Mouse (Mus musculus): ENCODE measurements around the gene Hoxb13.
A peak's percentile ranks its signal among the peaks of the same experiment; 100 is the strongest.

The Hoxb13 gene

DNA sequence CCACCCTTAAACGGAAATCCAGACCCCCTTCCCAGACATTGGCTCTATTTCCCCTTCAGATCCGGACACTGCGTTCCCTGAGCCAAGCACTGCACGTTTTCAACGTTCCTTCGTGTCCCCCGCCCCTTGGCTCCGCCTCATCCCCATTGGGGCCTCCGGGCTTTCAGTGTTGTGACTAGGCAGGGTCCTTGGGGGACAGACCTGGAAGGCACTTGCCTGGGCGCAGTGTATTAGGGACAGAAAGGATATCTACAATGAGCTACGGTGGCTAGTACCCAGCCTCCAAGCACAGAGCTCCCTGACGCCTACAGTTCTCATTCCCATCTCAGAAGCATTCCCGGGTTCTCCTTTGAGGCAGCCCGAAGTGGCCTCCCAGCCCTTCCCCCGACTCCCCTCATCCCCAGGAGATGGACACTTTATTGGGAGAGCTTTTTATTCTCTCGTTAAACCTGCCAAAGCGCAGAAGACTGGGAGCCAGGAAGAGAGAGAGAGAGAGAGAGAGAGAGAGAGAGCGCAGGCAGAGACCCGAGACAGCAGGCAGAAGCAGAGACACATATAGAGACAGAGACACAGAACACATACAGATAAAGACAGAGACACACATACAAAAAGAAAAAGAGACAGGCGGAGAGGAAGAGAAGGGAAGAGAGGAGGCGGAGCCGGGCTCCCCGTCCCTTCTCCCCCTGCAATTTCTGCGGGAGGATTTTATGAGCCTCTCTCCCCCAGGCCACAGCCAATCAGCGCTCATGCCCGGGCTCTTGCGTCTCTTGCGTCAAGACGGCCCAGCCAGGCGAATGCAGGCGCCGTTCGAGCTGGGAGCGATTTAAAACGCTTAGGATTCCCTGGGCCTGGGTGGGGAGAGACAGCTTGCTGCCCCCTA, at the start of gene Hoxb13:
TSS of gene Hoxb13 (plus strand) at position 796 of the 880 bp plus-strand sequence.
- peak; percentile 48 for DNase-seq

GRCm38 (mm10) chr11:96145622-96146270, 48.4 kb upstream of the Hoxb13 start:
- peak; percentile 92 for DNase-seq

DNA sequence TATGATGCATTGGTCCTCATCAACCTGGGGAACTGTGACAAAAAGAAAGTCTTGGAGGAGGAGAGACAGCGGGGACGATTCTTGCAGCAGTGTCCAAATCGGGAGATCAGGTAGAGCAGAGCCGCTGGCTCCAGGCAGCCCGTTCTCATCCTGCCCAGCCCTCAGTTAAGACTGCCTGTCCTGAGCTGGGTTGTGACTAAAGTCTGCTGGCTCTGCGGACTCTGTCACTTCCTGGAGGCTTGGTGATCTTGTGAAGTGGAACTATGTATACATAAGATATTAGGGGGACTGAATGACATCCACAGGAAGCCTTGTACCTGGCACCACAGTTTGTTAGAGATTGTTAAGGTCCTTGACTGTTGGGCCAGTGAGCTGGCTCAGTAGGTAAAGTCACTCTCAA, 46.6 kb upstream of the Hoxb13 start:
- DNase-seq, result no peak

DNA sequence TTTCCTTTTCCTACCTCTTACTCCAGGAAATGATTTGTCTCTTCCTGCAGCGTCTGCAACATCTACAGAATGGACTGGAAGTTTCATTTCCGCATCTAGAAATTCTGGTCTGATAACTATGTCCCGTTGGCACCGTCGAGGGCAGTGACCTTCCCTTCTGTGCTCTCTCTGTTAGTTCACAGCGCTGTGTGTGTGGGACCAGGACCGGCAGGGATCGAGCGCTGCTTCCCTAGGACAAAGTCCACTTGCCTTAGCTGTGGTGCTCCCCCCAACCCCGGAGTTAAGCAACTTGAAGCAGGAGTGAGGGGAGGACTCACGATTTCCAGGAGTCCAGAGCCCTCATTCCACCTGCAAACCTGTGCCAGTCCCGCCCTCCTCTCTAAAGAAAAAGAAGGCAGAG, 29.3 kb upstream of the Hoxb13 start:
- no peak for DNase-seq

DNA sequence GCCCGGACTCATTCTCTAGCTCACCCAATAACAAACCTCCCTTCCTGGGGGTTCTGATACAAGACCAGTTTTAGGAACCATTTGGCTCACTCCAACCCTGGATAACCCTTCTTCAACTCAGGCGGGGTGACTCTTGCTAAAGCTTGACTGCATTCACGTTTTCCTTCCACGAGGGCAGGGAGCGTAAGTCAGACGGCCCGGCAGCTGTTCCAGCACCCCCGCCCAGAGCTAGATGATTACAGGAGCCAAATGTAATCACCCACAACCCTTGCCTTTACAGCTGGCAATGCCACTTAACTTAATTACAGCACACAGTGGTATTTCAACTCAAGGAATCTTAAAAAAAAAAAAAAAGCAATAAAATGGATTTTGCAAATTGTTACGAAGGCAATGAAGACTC, 26.0 kb upstream of the Hoxb13 start:
- DNase-seq, result no peak

DNA sequence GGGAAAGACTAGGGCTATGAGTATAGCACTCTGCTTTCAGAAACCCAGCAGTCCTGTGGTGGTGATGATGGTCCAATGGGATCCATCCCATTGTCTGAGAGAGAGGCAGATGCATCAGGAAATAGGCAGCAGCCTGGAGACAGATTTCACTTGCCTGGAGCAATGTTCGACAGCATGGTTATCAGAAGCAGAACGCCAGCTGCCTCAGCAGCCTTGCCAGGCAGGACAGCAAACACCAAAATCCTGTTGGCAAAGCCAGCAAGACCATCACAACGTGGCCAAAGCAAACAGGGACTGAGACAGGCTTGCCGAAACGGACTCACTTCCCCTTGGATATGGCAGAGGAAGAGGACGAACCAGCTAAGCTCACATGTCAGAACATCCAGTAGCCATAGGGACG, 25.1 kb upstream of the Hoxb13 start:
- no peak for DNase-seq

GRCm38 (mm10) chr11:96170711-96171379, 23.3 kb upstream of the Hoxb13 start:
- no peak for DNase-seq

- no peak for DNase-seq
These were observed 22.5 kb upstream of the Hoxb13 start for GRCm38 (mm10) chr11:96171601-96172000.

GRCm38 (mm10) chr11:96172511-96173287, 21.4 kb upstream of the Hoxb13 start:
- no peak for DNase-seq

DNA sequence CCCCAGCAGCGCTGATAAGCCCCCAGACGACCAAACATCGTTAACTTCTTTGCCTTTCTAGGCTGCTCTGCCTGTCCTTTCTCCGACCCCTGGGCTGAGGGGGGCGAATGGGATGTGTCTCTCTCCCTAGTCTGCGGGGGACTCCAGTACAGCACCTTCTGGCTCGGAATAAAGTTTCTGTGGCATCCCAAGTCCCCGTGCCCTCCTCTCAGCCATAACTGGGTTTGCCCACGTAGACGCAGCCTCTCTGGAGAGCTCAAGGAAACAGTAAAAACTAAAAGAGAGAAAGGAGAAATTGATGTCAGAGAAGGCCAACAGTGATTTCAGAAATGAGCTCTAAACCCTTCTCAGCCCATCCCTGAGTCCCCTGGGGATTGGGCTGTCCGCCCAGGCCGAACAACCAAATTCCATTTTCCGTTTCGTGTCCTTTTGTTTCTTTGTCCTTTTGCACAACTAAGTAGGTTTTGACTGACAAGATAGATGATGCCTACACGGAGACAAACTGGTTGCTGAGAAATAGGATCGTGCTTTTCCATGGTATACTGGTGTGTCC, 20.8 kb upstream of the Hoxb13 start:
- DNase-seq, result no peak

GRCm38 (mm10) chr11:96174881-96175280, 19.2 kb upstream of the Hoxb13 start:
- DNase-seq, result no peak

DNA sequence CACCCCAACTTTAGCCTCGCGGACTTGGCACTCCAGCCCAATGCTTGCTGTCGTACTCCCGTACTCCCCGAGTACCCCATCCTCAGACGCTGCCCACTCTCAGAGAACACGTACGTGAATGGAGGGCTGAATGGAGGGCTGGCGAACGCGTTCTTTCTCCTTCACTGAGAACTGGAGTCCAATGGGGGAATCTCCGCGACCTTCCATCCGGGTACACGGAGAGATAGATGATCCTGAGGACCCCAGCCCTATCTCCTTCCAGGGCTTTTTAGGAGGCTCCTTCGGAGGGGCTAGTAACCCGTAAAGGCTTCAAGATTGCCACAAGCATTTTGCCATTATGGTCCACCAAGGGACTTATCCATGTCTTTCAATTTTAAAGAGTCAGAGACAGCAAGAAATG, 18.6 kb upstream of the Hoxb13 start:
- no peak for DNase-seq

- no peak for DNase-seq
These were observed 18.1 kb upstream of the Hoxb13 start for GRCm38 (mm10) chr11:96175951-96176530.

- no peak for DNase-seq
These were observed 17.3 kb upstream of the Hoxb13 start for GRCm38 (mm10) chr11:96176841-96177240.

DNA sequence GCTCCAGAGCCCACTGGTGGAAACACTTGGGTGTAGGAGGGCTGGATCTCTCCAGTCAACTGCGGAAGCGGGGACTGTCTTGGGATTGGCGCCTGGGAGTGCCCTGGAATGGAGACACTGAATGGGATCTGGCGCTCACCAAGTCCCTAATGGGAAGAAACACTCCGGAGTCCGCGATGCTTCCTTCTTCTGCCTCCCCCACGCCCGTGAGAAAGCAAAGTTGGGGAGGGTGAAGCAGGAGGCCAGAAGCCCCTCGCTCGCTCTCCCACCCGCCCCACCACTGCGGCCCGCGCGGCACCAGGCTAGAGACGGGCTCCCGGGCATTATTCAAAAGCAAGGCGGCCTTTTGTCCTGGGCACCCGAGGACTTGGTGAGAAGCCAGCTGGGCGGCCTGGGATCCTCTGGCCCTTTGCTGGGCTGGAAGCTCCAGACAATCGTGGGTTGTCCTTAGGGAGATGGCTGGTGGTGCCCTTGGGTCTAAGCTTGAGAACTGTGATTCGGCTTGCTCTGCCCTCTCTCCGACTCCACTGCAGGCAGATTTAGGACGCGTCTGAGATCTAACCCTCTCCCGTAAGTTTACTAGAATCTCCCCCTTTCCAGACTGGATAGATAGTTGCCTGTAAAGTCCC, 16.5 kb upstream of the Hoxb13 start:
- DNase-seq, result peak; percentile 23

GRCm38 (mm10) chr11:96178356-96178755, 15.8 kb upstream of the Hoxb13 start:
- no peak for DNase-seq

- DNase-seq, result no peak
These were observed 15.1 kb upstream of the Hoxb13 start for GRCm38 (mm10) chr11:96178911-96179503.

GRCm38 (mm10) chr11:96181061-96181460, 13.1 kb upstream of the Hoxb13 start:
- DNase-seq, result no peak

- DNase-seq, result no peak
These were observed 9.9 kb upstream of the Hoxb13 start for GRCm38 (mm10) chr11:96184233-96184632.

GRCm38 (mm10) chr11:96187321-96187720, 6.8 kb upstream of the Hoxb13 start:
- DNase-seq, result no peak

GRCm38 (mm10) chr11:96189810-96190522, 4.2 kb upstream of the Hoxb13 start:
- no peak for DNase-seq
